Mouse (Mus musculus) heart, embryonic 14.5 days (tissue): ENCODE measurements around the gene Vps11. TPM values are rescaled to one million over a fixed set of nuclear protein-coding genes. Genes with fewer than 3 reads are reported as not detected.
"Not testable (repeated sequence)": the region's sequence is repeated elsewhere in the genome, so short reads cannot be mapped to it uniquely, and the experiment has no call there.

ENCODE experiments used
- ATAC-seq: fragments of 200-750 bp; cut with Nextera tagmentation; 2 replicates; pipeline ENCODE4 v1.8.0; 2017; ENCODE audit warnings: low read depth, moderate TSS enrichment; ENCODE audit not compliant: insufficient number of reproducible peaks, insufficient read depth, low FRiP score
- H3K27ac ChIP-seq, 2 experiments: fragments of 200-500 bp in 1 of 2; fragments of 300-500 bp in 1 of 2; sonication (generic) in 1 of 2; replicated peaks in 1 of 2; 2 replicates each; pipeline ENCODE4 v1.5.1; 2012 to 2014; ENCODE audit warnings: low read depth in 2 of 2, low read length in 2 of 2, control low read depth in 1 of 2, mild to moderate bottlenecking in 1 of 2, mixed read lengths in 1 of 2; ENCODE audit not compliant: control insufficient read depth in 1 of 2, insufficient read depth in 1 of 2
- H3K27me3 ChIP-seq: fragments of 300-500 bp; sonication (generic); 2 replicates; pipeline ENCODE4 v1.6.1; 2014; ENCODE audit warnings: mild to moderate bottlenecking, low read length, control low read depth; ENCODE audit not compliant: control insufficient read depth, insufficient read depth
- H3K36me3 ChIP-seq: fragments of 300-500 bp; sonication (generic); 2 replicates; pipeline ENCODE4 v1.6.1; 2014; ENCODE audit warnings: mild to moderate bottlenecking, control low read depth, low read length, mixed read lengths; ENCODE audit not compliant: control insufficient read depth, insufficient read depth
- H3K4me1 ChIP-seq, 2 experiments: fragments of 200-500 bp in 1 of 2; fragments of 300-500 bp in 1 of 2; sonication (generic) in 1 of 2; 2 replicates each; pipeline ENCODE4 v1.6.1; 2012 to 2014; ENCODE audit warnings: low read length in 2 of 2, control low read depth in 1 of 2, mixed read lengths in 1 of 2; ENCODE audit not compliant: control insufficient read depth in 2 of 2, insufficient read depth in 2 of 2
- H3K4me2 ChIP-seq: fragments of 300-500 bp; sonication (generic); 2 replicates; pipeline ENCODE4 v1.6.1; 2014; ENCODE audit warnings: mild to moderate bottlenecking, low read length
- H3K4me3 ChIP-seq, 2 experiments: fragments of 200-500 bp in 1 of 2; fragments of 300-500 bp in 1 of 2; sonication (generic) in 1 of 2; 2 replicates each; pipeline ENCODE4 v1.5.1; 2012 to 2014; ENCODE audit warnings: low read length in 2 of 2, mild to moderate bottlenecking in 2 of 2, control low read depth in 1 of 2, low read depth in 1 of 2, moderate library complexity in 1 of 2; ENCODE audit not compliant: control insufficient read depth in 1 of 2, insufficient read depth in 1 of 2
- H3K9ac ChIP-seq: fragments of 300-500 bp; sonication (generic); 2 replicates; pipeline ENCODE4 v1.6.1; 2014; ENCODE audit warnings: mild to moderate bottlenecking, low read length
- H3K9me3 ChIP-seq: fragments of 300-500 bp; sonication (generic); 2 replicates; pipeline ENCODE4 v1.6.1; 2016; ENCODE audit warnings: low read length, control low read depth; ENCODE audit not compliant: control insufficient read depth
- WGBS: fragments of 180-500 bp; shearing (Covaris S2); extraction: QIAGEN DNeasy Blood & Tissue Kit; methylation state at CpG from one replicate; pipeline ENCODE4 v1.1.7; 2014; 5-methylcytosine and 5-hydroxymethylcytosine counted together
- polyA plus RNA-seq: library from polyadenylated mRNA; unstranded; fragments of >200 nt; fragmentation: Nextera tagmentation; extraction: Ambion mirVana; gene quantifications from 2 replicates; pipeline ENCODE4 v1.2.1, GENCODE M21; 2014

Gene Vps11
- polyA plus RNA-seq, 1 experiment from 2014 or later: 17.8 TPM

- Histone ChIP-seq H3K36me3 (peaks cover 28% of the 10 kb centered on the region), H3K27ac (peak within 1 kb of the TSS; percentile 90 to 96), H3K27me3 (no peaks in the 10 kb centered on the region), H3K4me2 (peak within 1 kb of the TSS; percentile 86), H3K9me3 (no peaks in the 10 kb centered on the region), H3K9ac (peak within 1 kb of the TSS; percentile 94), H3K4me3 (peak within 1 kb of the TSS; percentile 80), H3K4me1 (peaks cover 7 to 15% of the 10 kb centered on the region in 2 experiments)
- WGBS: 4% methylated on average over 12 of the region's 12 CpGs
- ATAC-seq: 0 out of 2 replicates have a peak, but pooled peaks have one; percentile 10
Observed at GRCm38 (mm10) chr9:44325768-44326370, 35.6 kb downstream of the Vps11 start, which contains the start of gene Dpagt1. Gene Dpagt1, plus strand, starts transcription at chr9:44326019.

- Histone ChIP-seq H3K4me2 (peak overlapping the region; percentile 86), H3K36me3 (peaks cover 22% of the 10 kb centered on the region), H3K4me3 (peak overlapping the region in 1 of 2 experiments; percentile 80; a peak in 1 of 4 replicates), H3K4me1 (peaks cover 7 to 19% of the 10 kb centered on the region in 2 experiments), H3K27ac (peak overlapping the region in 1 of 2 experiments; percentile 96; a peak in 2 of 4 replicates), H3K9ac (peak overlapping the region; percentile 94)
- not testable (repeated sequence) for H3K9me3 ChIP-seq, ATAC-seq, H3K27me3 ChIP-seq
- 61% methylated on average over 5 of the region's 8 CpGs for WGBS
Observed at GRCm38 (mm10) chr9:44325032-44325767, 36.3 kb downstream of the Vps11 start.

GRCm38 (mm10) chr9:44324147-44324546 lies 37.3 kb downstream of the Vps11 start:
- Histone ChIP-seq H3K4me1 (peaks cover 7 to 21% of the 10 kb centered on the region in 2 experiments), H3K27me3 (no peaks in the 10 kb centered on the region), H3K9me3 (no peaks in the 10 kb centered on the region), H3K4me3 (no peak overlapping the region), H3K36me3 (peaks cover 11% of the 10 kb centered on the region), H3K9ac (no peak overlapping the region), H3K4me2 (no peak overlapping the region), H3K27ac (no peak overlapping the region)
- 84% methylated on average over 6 of the region's 6 CpGs for WGBS
- ATAC-seq: no peak

- not testable (repeated sequence) for H3K27ac ChIP-seq, H3K9ac ChIP-seq, H3K4me2 ChIP-seq, H3K4me3 ChIP-seq, H3K27me3 ChIP-seq, H3K9me3 ChIP-seq, H3K36me3 ChIP-seq, ATAC-seq
- WGBS: 61% methylated on average over 3 of the region's 4 CpGs
- H3K4me1 ChIP-seq: peaks cover 11 to 26% of the 10 kb centered on the region in 2 experiments
Observed at GRCm38 (mm10) chr9:44323656-44324055, 37.8 kb downstream of the Vps11 start.

- Histone ChIP-seq H3K27ac (peak overlapping the region; percentile 68 to 76), H3K9me3 (no peaks in the 10 kb centered on the region), H3K9ac (peak overlapping the region; percentile 67), H3K36me3 (peaks cover 10% of the 10 kb centered on the region), H3K4me1 (peaks cover 13 to 27% of the 10 kb centered on the region in 2 experiments), H3K4me2 (peak overlapping the region; percentile 91), H3K4me3 (peak overlapping the region; percentile 18 to 93; a peak in 3 of 4 replicates), H3K27me3 (no peaks in the 10 kb centered on the region)
- WGBS: 16% methylated on average over 6 of the region's 6 CpGs
- no peak for ATAC-seq
Observed at GRCm38 (mm10) chr9:44320799-44321133, 40.7 kb downstream of the Vps11 start.

GRCm38 (mm10) chr9:44319887-44320798 lies 41.3 kb downstream of the Vps11 start, which contains the start of gene C2cd2l:
Gene C2cd2l, minus strand, starts transcription at chr9:44320285.
- Histone ChIP-seq H3K9ac (peak within 1 kb of the TSS; percentile 91), H3K36me3 (peaks cover 16% of the 10 kb centered on the region), H3K4me3 (peak within 1 kb of the TSS; percentile 93 to 95), H3K27ac (peak within 1 kb of the TSS; percentile 68 to 76), H3K4me1 (peaks cover 13 to 25% of the 10 kb centered on the region in 2 experiments), H3K4me2 (peak within 1 kb of the TSS; percentile 91), H3K27me3 (no peaks in the 10 kb centered on the region), H3K9me3 (no peaks in the 10 kb centered on the region)
- WGBS: under 1% methylated on average over 65 of the region's 67 CpGs
- peak; percentile 99 for ATAC-seq
